Mouse (Mus musculus) ES-Bruce4 (cell line): Measurements from ENCODE around the gene Itgb3.

Source experiments
- CTCF ChIP-seq: IDR thresholded peaks from one replicate; pipeline ENCODE4 v1.8.1; 2011; ENCODE audit warnings: low read depth, low read length
- EP300 ChIP-seq: IDR thresholded peaks from 2 replicates; pipeline ENCODE4 v1.6.1; 2011; ENCODE audit warnings: low read depth, low read length; ENCODE audit not compliant: insufficient read depth
- POLR2A ChIP-seq: IDR thresholded peaks from one replicate; pipeline ENCODE4 v1.8.1; 2011; ENCODE audit warnings: low read length; ENCODE audit not compliant: insufficient read depth

GRCm38 (mm10) chr11:104662573-104662972, 54.8 kb downstream of the Itgb3 start:
- TF ChIP-seq POLR2A = no peak
- TF ChIP-seq CTCF = no peak
- no peak for TF ChIP-seq EP300
